Mouse (Mus musculus): Measurements from ENCODE around the gene Slc38a2.

The Slc38a2 gene

GRCm38 (mm10) chr15:96660590-96661141 is 38.9 kb downstream of the Slc38a2 start:
- no peak for DNase-seq (ENCODE audit: low spot score)

- DNase-seq (ENCODE audit: low spot score): no peak
These were observed 41.3 kb downstream of the Slc38a2 start for GRCm38 (mm10) chr15:96658275-96658602.

- DNase-seq (ENCODE audit: low spot score): no peak
These were observed 41.8 kb downstream of the Slc38a2 start for GRCm38 (mm10) chr15:96657576-96658274.

GRCm38 (mm10) chr15:96655514-96655913 is 44.0 kb downstream of the Slc38a2 start:
- no peak for DNase-seq (ENCODE audit: low spot score)

GRCm38 (mm10) chr15:96654714-96655113 is 44.8 kb downstream of the Slc38a2 start:
- DNase-seq (ENCODE audit: low spot score): no peak

- DNase-seq (ENCODE audit: low spot score): peak; percentile 28
These were observed 46.5 kb downstream of the Slc38a2 start for GRCm38 (mm10) chr15:96653011-96653410.

- DNase-seq (ENCODE audit: low spot score): peak; percentile 37
These were observed 47.0 kb downstream of the Slc38a2 start for GRCm38 (mm10) chr15:96652531-96652930.

- no peak for DNase-seq (ENCODE audit: low spot score)
These were observed 52.2 kb downstream of the Slc38a2 start for GRCm38 (mm10) chr15:96647376-96647775.

- DNase-seq (ENCODE audit: low spot score): peak; percentile 59
These were observed 56.8 kb downstream of the Slc38a2 start, which contains the start of gene Slc38a1 for GRCm38 (mm10) chr15:96642436-96643405. Gene Slc38a1, minus strand, starts transcription at chr15:96642913.

- no peak for DNase-seq (ENCODE audit: low spot score)
These were observed 57.6 kb downstream of the Slc38a2 start for GRCm38 (mm10) chr15:96641821-96642435.

GRCm38 (mm10) chr15:96641111-96641820 is 58.3 kb downstream of the Slc38a2 start:
- DNase-seq (ENCODE audit: low spot score): peak; percentile 62

- DNase-seq (ENCODE audit: low spot score): no peak
These were observed 59.1 kb downstream of the Slc38a2 start for GRCm38 (mm10) chr15:96640291-96640985.

GRCm38 (mm10) chr15:96639630-96640029 is 59.9 kb downstream of the Slc38a2 start:
- no peak for DNase-seq (ENCODE audit: low spot score)

- DNase-seq (ENCODE audit: low spot score): no peak
These were observed 60.9 kb downstream of the Slc38a2 start for GRCm38 (mm10) chr15:96638656-96639055.

GRCm38 (mm10) chr15:96638173-96638572 is 61.4 kb downstream of the Slc38a2 start:
- DNase-seq (ENCODE audit: low spot score): no peak

Data from testis, postnatal 10 days (tissue).